Mouse (Mus musculus) midbrain, postnatal 0 days (tissue): ENCODE results near the gene Gm28043. TPM values are rescaled to one million over a fixed set of nuclear protein-coding genes. Genes with fewer than 3 reads are reported as not detected.

Source experiments
- ATAC-seq: fragments of 200-750 bp; cut with Nextera tagmentation; 2 replicates; pipeline ENCODE4 v1.8.0; 2017; ENCODE audit warnings: moderate number of reproducible peaks, mild to moderate bottlenecking, moderate TSS enrichment, moderate library complexity; ENCODE audit not compliant: low FRiP score
- DNase-seq: peaks from one replicate; pipeline ENCODE4 v3.0.0-alpha.2; 2015; ENCODE audit warnings: low spot score
- H3K27ac ChIP-seq: fragments of 300-500 bp; sonication (generic); 2 replicates; pipeline ENCODE4 v1.5.1; 2014; ENCODE audit warnings: low read depth, mild to moderate bottlenecking, low read length, mixed read lengths
- H3K27me3 ChIP-seq: fragments of 300-500 bp; sonication (generic); 2 replicates; pipeline ENCODE4 v1.6.1; 2014; ENCODE audit warnings: low read length, control low read depth, mixed read lengths; ENCODE audit not compliant: insufficient read depth
- H3K36me3 ChIP-seq: fragments of 300-500 bp; sonication (generic); 2 replicates; pipeline ENCODE4 v1.6.1; 2014; ENCODE audit warnings: low read length, control low read depth, mixed read lengths; ENCODE audit not compliant: insufficient read depth
- H3K4me1 ChIP-seq: fragments of 300-500 bp; sonication (generic); 2 replicates; pipeline ENCODE4 v1.6.1; 2014; ENCODE audit warnings: mild to moderate bottlenecking, control low read depth, antibody characterized with exemption, low read length, mixed read lengths; ENCODE audit not compliant: insufficient read depth
- H3K4me2 ChIP-seq: fragments of 300-500 bp; sonication (generic); 2 replicates; pipeline ENCODE4 v1.6.1; 2014; ENCODE audit warnings: low read depth, mild to moderate bottlenecking, low read length, mixed read lengths; ENCODE audit not compliant: poor library complexity, severe bottlenecking
- H3K4me3 ChIP-seq: fragments of 300-500 bp; sonication (generic); 2 replicates; pipeline ENCODE4 v1.5.1; 2014; ENCODE audit warnings: low read depth, mild to moderate bottlenecking, low read length, moderate library complexity
- H3K9ac ChIP-seq: fragments of 300-500 bp; sonication (generic); replicated peaks from 2 replicates; pipeline ENCODE4 v1.6.1; 2014; ENCODE audit warnings: mild to moderate bottlenecking, low read length, moderate library complexity, mixed read lengths; ENCODE audit not compliant: poor library complexity, severe bottlenecking
- H3K9me3 ChIP-seq: fragments of 300-500 bp; sonication (generic); 2 replicates; pipeline ENCODE4 v1.6.1; 2016; ENCODE audit warnings: low read length, control low read depth
- CTCF ChIP-seq: IDR thresholded peaks from 2 replicates; pipeline ENCODE4 v1.5.1; 2016; ENCODE audit warnings: antibody characterized with exemption, mild to moderate bottlenecking
- WGBS: fragments of 180-500 bp; shearing (Covaris S2); extraction: QIAGEN DNeasy Blood & Tissue Kit; methylation state at CpG from one replicate; pipeline ENCODE4 v1.1.7; 2014; 5-methylcytosine and 5-hydroxymethylcytosine counted together
- polyA plus RNA-seq: library from polyadenylated mRNA; unstranded; fragments of >200 nt; fragmentation: Nextera tagmentation; extraction: Ambion mirVana; gene quantifications from 2 replicates; pipeline ENCODE4 v1.2.1, GENCODE M21; 2015
- total RNA-seq: library from RNA; depleted of rRNA; stranded (reverse); fragments of >200 nt; gene quantifications from 2 replicates; pipeline ENCODE4 v1.2.3, GENCODE M21; 2014; rRNA removed

The Gm28043 gene
- total RNA-seq (3.8 and 6.7 TPM in 2 replicates), polyA plus RNA-seq (1.2 and 1.7 TPM in 2 replicates)

GRCm38 (mm10) chr17:29614115-29615023 lies at the start of gene Gm28043, which contains the start of gene Rnf8:
Gene Gm28043, plus strand, starts transcription at chr17:29614876.
Gene Rnf8, plus strand, starts transcription at chr17:29614790.
- H3K27me3 ChIP-seq = no peaks in the 10 kb centered on the region
- TF ChIP-seq CTCF = peak; percentile 70

GRCm38 (mm10) chr17:29565521-29565920 lies 49.2 kb upstream of the Gm28043 start:
- H3K4me1 ChIP-seq = no peaks in the 10 kb centered on the region

More at GRCm38 (mm10) chr17:29614115-29615023, at the start of gene Gm28043, which contains the start of gene Rnf8:
- H3K4me1 ChIP-seq = peaks cover 9% of the 10 kb centered on the region
- no peaks in the 10 kb centered on the region for H3K9me3 ChIP-seq
- H3K4me2 ChIP-seq = peak within 1 kb of the TSS; percentile 69
- peak within 1 kb of the TSS; percentile 99 for H3K9ac ChIP-seq
- peak within 1 kb of the TSS; percentile 87 for H3K4me3 ChIP-seq
- WGBS = 3% methylated on average over 52 of the region's 52 CpGs
- ATAC-seq (peak; percentile 86), DNase-seq (peak; percentile 95)
- no peaks in the 10 kb centered on the region for H3K36me3 ChIP-seq
- peak within 1 kb of the TSS; percentile 89 for H3K27ac ChIP-seq

GRCm38 (mm10) chr17:29568435-29568834 lies 46.2 kb upstream of the Gm28043 start:
- no peak for TF ChIP-seq CTCF
- no peaks in the 10 kb centered on the region for H3K27me3 ChIP-seq
- no peaks in the 10 kb centered on the region for H3K4me1 ChIP-seq
- H3K4me2 ChIP-seq = no peak overlapping the region
- no peak overlapping the region for H3K27ac ChIP-seq
- H3K36me3 ChIP-seq = peaks cover 49% of the 10 kb centered on the region
- no peak for DNase-seq
- H3K4me3 ChIP-seq = no peak overlapping the region
- H3K9me3 ChIP-seq = no peaks in the 10 kb centered on the region
- no peak overlapping the region for H3K9ac ChIP-seq
- WGBS = 93% methylated on average over 15 of the region's 15 CpGs
- no peak for ATAC-seq

More at GRCm38 (mm10) chr17:29565521-29565920, 49.2 kb upstream of the Gm28043 start:
- ATAC-seq = no peak
- H3K9me3 ChIP-seq = no peaks in the 10 kb centered on the region
- DNase-seq = no peak
- H3K36me3 ChIP-seq = peaks cover 24% of the 10 kb centered on the region; the same call in 1 of the 2 replicates
- H3K27me3 ChIP-seq = no peaks in the 10 kb centered on the region
- TF ChIP-seq CTCF = no peak
- no peak overlapping the region for H3K27ac ChIP-seq
- no peak overlapping the region for H3K4me3 ChIP-seq
- no peak overlapping the region for H3K9ac ChIP-seq
- no peak overlapping the region for H3K4me2 ChIP-seq
- over 99% methylated on average over 5 of the region's 5 CpGs for WGBS

GRCm38 (mm10) chr17:29569831-29570230 lies 44.8 kb upstream of the Gm28043 start:
- Histone ChIP-seq H3K36me3 (peaks cover 59% of the 10 kb centered on the region), H3K9me3 (no peaks in the 10 kb centered on the region), H3K27me3 (no peaks in the 10 kb centered on the region), H3K4me2 (no peak overlapping the region), H3K27ac (no peak overlapping the region), H3K4me1 (no peaks in the 10 kb centered on the region), H3K9ac (no peak overlapping the region), H3K4me3 (no peak overlapping the region)
- ATAC-seq (no peak), DNase-seq (no peak)
- TF ChIP-seq CTCF = no peak
- WGBS = 85% methylated on average over 6 of the region's 6 CpGs

- H3K27ac ChIP-seq = no peak overlapping the region
- ATAC-seq = no peak
- no peak for TF ChIP-seq CTCF
- H3K9me3 ChIP-seq = no peaks in the 10 kb centered on the region
- peaks cover 61% of the 10 kb centered on the region for H3K36me3 ChIP-seq
- H3K4me1 ChIP-seq = no peaks in the 10 kb centered on the region
- no peak for DNase-seq
- no peaks in the 10 kb centered on the region for H3K27me3 ChIP-seq
- no peak overlapping the region for H3K4me3 ChIP-seq
- WGBS = 89% methylated on average over 4 of the region's 4 CpGs
- no peak overlapping the region for H3K9ac ChIP-seq
- no peak overlapping the region for H3K4me2 ChIP-seq
These were observed 35.0 kb upstream of the Gm28043 start for GRCm38 (mm10) chr17:29579579-29580126.

GRCm38 (mm10) chr17:29583569-29583968 lies 31.1 kb upstream of the Gm28043 start:
- Histone ChIP-seq H3K36me3 (peaks cover 45% of the 10 kb centered on the region), H3K4me3 (no peak overlapping the region), H3K4me1 (no peaks in the 10 kb centered on the region), H3K27ac (no peak overlapping the region), H3K4me2 (no peak overlapping the region), H3K27me3 (no peaks in the 10 kb centered on the region), H3K9ac (no peak overlapping the region), H3K9me3 (no peaks in the 10 kb centered on the region)
- DNase-seq (no peak), ATAC-seq (no peak)
- no peak for TF ChIP-seq CTCF
- WGBS = 87% methylated on average over 5 of the region's 5 CpGs
